ENCODE assay signal across 16 mouse cellular contexts in genomic region chr19:55337664-55338063, GRCm38 (mm10).
"Had no signal": no experiment of that assay in that cellular context is flagged by ENCODE, and none has a peak within 500 bp of the region (broad histone marks: within the 10 kb centered on the region; RNA-seq: fewer than 3 reads in every experiment).

No protein-coding gene starts in this region.

- ATAC-seq: hindbrain, postnatal 0 days; intestine, embryonic 16.5 days; liver, embryonic 12.5 days had no signal

- DNase-seq: gastrocnemius, postnatal 14 days; gastrocnemius, postnatal 36 days; heart, adult 18-20 months; heart, postnatal 10 days; heart, postnatal 36 days; kidney, adult 11 months; kidney, adult 2 months; kidney, adult 9 months; kidney, postnatal 14 days; kidney, postnatal 36 days; layer of hippocampus, adult 9-11 months; layer of hippocampus, postnatal 36 days; left cerebral cortex, postnatal 4 days had no signal
